Mouse (Mus musculus): ENCODE data around the gene Haus5. TPM values are rescaled to one million over a fixed set of nuclear protein-coding genes. Genes with fewer than 3 reads are reported as not detected.

Gene Haus5
- polyA plus RNA-seq, 1 experiment from 2014 or later: 38.3 TPM

GRCm38 (mm10) chr7:30665321-30665720 lies 527 bp upstream of the Haus5 start:
- peak overlapping the region; percentile 94 for H3K4me2 ChIP-seq (replicated peaks; ENCODE audit: low read depth)
- 0 out of 2 replicates have a peak, but pooled peaks cover 1% of the 10 kb centered on the region for H3K36me3 ChIP-seq (ENCODE audit: control insufficient read depth, insufficient read depth)
- no peak for TF ChIP-seq CTCF (IDR thresholded peaks at IDR 0.05; ENCODE audit: low read depth)
- H3K4me3 ChIP-seq (ENCODE audit: low read depth, low read length): peak overlapping the region; percentile 67
- 7% methylated on average over 11 of the region's 11 CpGs for WGBS
- peak; percentile 32; the same call in 1 of the 2 replicates for ATAC-seq
- 0 out of 2 replicates have a peak, but pooled peaks cover 6% of the 10 kb centered on the region for H3K4me1 ChIP-seq (replicated peaks; ENCODE audit: control insufficient read depth, insufficient read depth, low read length)
- H3K27me3 ChIP-seq (replicated peaks; ENCODE audit: control insufficient read depth, insufficient read depth, low read length): no peaks in the 10 kb centered on the region
- H3K9me3 ChIP-seq (ENCODE audit: control insufficient read depth): no peaks in the 10 kb centered on the region
- peak overlapping the region; percentile 59 for H3K9ac ChIP-seq (ENCODE audit: low read depth, low read length)
- no peak overlapping the region for H3K27ac ChIP-seq (ENCODE audit: low read depth, low read length)

GRCm38 (mm10) chr7:30649591-30650540 lies 14.9 kb downstream of the Haus5 start, which contains the start of gene Rbm42:
Rbm42 (minus strand) TSS chr7:30650317.
- H3K9me3 ChIP-seq (ENCODE audit: control insufficient read depth): no peaks in the 10 kb centered on the region
- H3K27me3 ChIP-seq (replicated peaks; ENCODE audit: control insufficient read depth, insufficient read depth, low read length): no peaks in the 10 kb centered on the region
- peaks cover 41% of the 10 kb centered on the region for H3K36me3 ChIP-seq (ENCODE audit: control insufficient read depth, insufficient read depth)
- peak within 1 kb of the TSS; percentile 37; the same call in 1 of the 2 replicates for H3K27ac ChIP-seq (ENCODE audit: low read depth, low read length)
- 1% methylated on average over 59 of the region's 59 CpGs for WGBS
- H3K9ac ChIP-seq (ENCODE audit: low read depth, low read length): peak within 1 kb of the TSS; percentile 93
- peak within 1 kb of the TSS; percentile 93 for H3K4me2 ChIP-seq (replicated peaks; ENCODE audit: low read depth)
- H3K4me1 ChIP-seq (replicated peaks; ENCODE audit: control insufficient read depth, insufficient read depth, low read length): no peaks in the 10 kb centered on the region
- peak; percentile 99 for ATAC-seq
- H3K4me3 ChIP-seq (ENCODE audit: low read depth, low read length): peak within 1 kb of the TSS; percentile 83
- no peak for TF ChIP-seq CTCF (IDR thresholded peaks at IDR 0.05; ENCODE audit: low read depth)

- H3K27ac ChIP-seq (ENCODE audit: low read depth, low read length): no peak overlapping the region
- WGBS: 24% methylated on average over 4 of the region's 4 CpGs
- no peak overlapping the region for H3K4me3 ChIP-seq (ENCODE audit: low read depth, low read length)
- no peak for TF ChIP-seq CTCF (IDR thresholded peaks at IDR 0.05; ENCODE audit: low read depth)
- H3K9ac ChIP-seq (ENCODE audit: low read depth, low read length): no peak overlapping the region
- H3K4me2 ChIP-seq (replicated peaks; ENCODE audit: low read depth): no peak overlapping the region
- H3K36me3 ChIP-seq (ENCODE audit: control insufficient read depth, insufficient read depth): peaks cover 40% of the 10 kb centered on the region
- no peak for ATAC-seq
- peaks cover 27% of the 10 kb centered on the region for H3K27me3 ChIP-seq (replicated peaks; ENCODE audit: control insufficient read depth, insufficient read depth, low read length)
- no peaks in the 10 kb centered on the region for H3K9me3 ChIP-seq (ENCODE audit: control insufficient read depth)
- no peaks in the 10 kb centered on the region for H3K4me1 ChIP-seq (replicated peaks; ENCODE audit: control insufficient read depth, insufficient read depth, low read length)
Observed at GRCm38 (mm10) chr7:30639083-30639482, 25.7 kb downstream of the Haus5 start.

- H3K27ac ChIP-seq (ENCODE audit: low read depth, low read length): no peak overlapping the region
- H3K36me3 ChIP-seq (ENCODE audit: control insufficient read depth, insufficient read depth): peaks cover 15% of the 10 kb centered on the region
- 25% methylated on average over 11 of the region's 11 CpGs for WGBS
- H3K9ac ChIP-seq (ENCODE audit: low read depth, low read length): no peak overlapping the region
- no peak for TF ChIP-seq CTCF (IDR thresholded peaks at IDR 0.05; ENCODE audit: low read depth)
- H3K27me3 ChIP-seq (replicated peaks; ENCODE audit: control insufficient read depth, insufficient read depth, low read length): peaks cover 47% of the 10 kb centered on the region
- H3K4me3 ChIP-seq (ENCODE audit: low read depth, low read length): no peak overlapping the region
- no peak overlapping the region for H3K4me2 ChIP-seq (replicated peaks; ENCODE audit: low read depth)
- H3K9me3 ChIP-seq (ENCODE audit: control insufficient read depth): no peaks in the 10 kb centered on the region
- no peaks in the 10 kb centered on the region for H3K4me1 ChIP-seq (replicated peaks; ENCODE audit: control insufficient read depth, insufficient read depth, low read length)
- no peak for ATAC-seq
Observed at GRCm38 (mm10) chr7:30636395-30636794, 28.4 kb downstream of the Haus5 start.

GRCm38 (mm10) chr7:30635752-30636151 lies 29.0 kb downstream of the Haus5 start, which contains the start of gene Etv2:
Etv2 (minus strand) TSS chr7:30635852.
- H3K9me3 ChIP-seq (ENCODE audit: control insufficient read depth): no peaks in the 10 kb centered on the region
- peaks cover 9% of the 10 kb centered on the region; the same call in 1 of the 2 replicates for H3K36me3 ChIP-seq (ENCODE audit: control insufficient read depth, insufficient read depth)
- no peaks in the 10 kb centered on the region for H3K4me1 ChIP-seq (replicated peaks; ENCODE audit: control insufficient read depth, insufficient read depth, low read length)
- H3K4me3 ChIP-seq (ENCODE audit: low read depth, low read length): peak within 1 kb of the TSS; percentile 13
- no peak for TF ChIP-seq CTCF (IDR thresholded peaks at IDR 0.05; ENCODE audit: low read depth)
- H3K27me3 ChIP-seq (replicated peaks; ENCODE audit: control insufficient read depth, insufficient read depth, low read length): peaks cover 50% of the 10 kb centered on the region
- no peak within 1 kb of the TSS for H3K27ac ChIP-seq (ENCODE audit: low read depth, low read length)
- no peak within 1 kb of the TSS for H3K9ac ChIP-seq (ENCODE audit: low read depth, low read length)
- no peak for ATAC-seq
- WGBS: 6% methylated on average over 5 of the region's 5 CpGs
- peak within 1 kb of the TSS; percentile 38 for H3K4me2 ChIP-seq (replicated peaks; ENCODE audit: low read depth)

- no peaks in the 10 kb centered on the region for H3K9me3 ChIP-seq (ENCODE audit: control insufficient read depth)
- no peak overlapping the region for H3K9ac ChIP-seq (ENCODE audit: low read depth, low read length)
- no peaks in the 10 kb centered on the region for H3K4me1 ChIP-seq (replicated peaks; ENCODE audit: control insufficient read depth, insufficient read depth, low read length)
- H3K27ac ChIP-seq (ENCODE audit: low read depth, low read length): no peak overlapping the region
- H3K27me3 ChIP-seq (replicated peaks; ENCODE audit: control insufficient read depth, insufficient read depth, low read length): peaks cover 54% of the 10 kb centered on the region
- TF ChIP-seq CTCF (IDR thresholded peaks at IDR 0.05; ENCODE audit: low read depth): peak; percentile 83
- H3K4me3 ChIP-seq (ENCODE audit: low read depth, low read length): peak overlapping the region; percentile 13
- ATAC-seq: peak; percentile 66; the same call in 1 of the 2 replicates
- under 1% methylated on average over 20 of the region's 20 CpGs for WGBS
- peak overlapping the region; percentile 38 for H3K4me2 ChIP-seq (replicated peaks; ENCODE audit: low read depth)
- no peaks in the 10 kb centered on the region for H3K36me3 ChIP-seq (ENCODE audit: control insufficient read depth, insufficient read depth)
Observed at GRCm38 (mm10) chr7:30634621-30635020, 30.2 kb downstream of the Haus5 start.

Data from intestine, postnatal 0 days (tissue).